Mouse (Mus musculus): Measurements from ENCODE around the gene Serping1. TPM values are rescaled to one million over a fixed set of nuclear protein-coding genes. Genes with fewer than 3 reads are reported as not detected.
"Not testable (repeated sequence)": the region's sequence is repeated elsewhere in the genome, so short reads cannot be mapped to it uniquely, and the experiment has no call there.

Gene Serping1
- polyA plus RNA-seq (2015; fragmentation: Nextera tagmentation; extraction: Ambion mirVana): 26.0 and 31.3 TPM in 2 replicates

GRCm38 (mm10) chr2:84775241-84775640 is at the start of gene Serping1:
TSS of gene Serping1 (minus strand) at chr2:84775444.
- peaks cover 11% of the 10 kb centered on the region for H3K4me1 ChIP-seq
- no peaks in the 10 kb centered on the region for H3K36me3 ChIP-seq
- no peaks in the 10 kb centered on the region for H3K9me3 ChIP-seq
- H3K27ac ChIP-seq: no peak within 1 kb of the TSS; the same call in 1 of the 2 replicates
- H3K4me3 ChIP-seq: peak within 1 kb of the TSS; percentile 39
- H3K4me2 ChIP-seq: peak within 1 kb of the TSS; percentile 63
- H3K9ac ChIP-seq: peak within 1 kb of the TSS; percentile 53
- H3K27me3 ChIP-seq: no peaks in the 10 kb centered on the region
- ATAC-seq (ENCODE audit: insufficient number of reproducible peaks, insufficient read depth, low FRiP score, low TSS enrichment, low read depth): no peak
- WGBS: 66% methylated on average over 9 of the region's 9 CpGs

DNA sequence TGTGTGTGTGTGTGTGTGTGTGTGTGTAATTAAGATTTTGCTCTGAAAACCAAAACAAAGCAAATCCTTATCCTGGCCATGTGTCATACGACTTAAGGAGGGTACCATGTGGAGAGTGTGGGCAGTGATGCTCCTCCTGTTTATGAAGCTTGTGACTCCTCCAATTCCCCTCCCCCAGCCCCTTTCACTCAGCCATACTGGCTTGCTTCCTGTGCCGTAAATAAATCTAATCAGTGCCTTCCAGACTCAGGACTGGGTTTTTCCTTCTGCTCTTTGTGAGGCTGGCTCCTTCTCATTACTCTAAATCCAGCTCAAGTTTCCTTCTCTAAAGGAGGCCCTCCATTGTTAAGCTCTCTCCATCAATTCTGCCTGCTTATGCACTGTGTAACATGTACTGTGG is 48.0 kb upstream of the Serping1 start:
- Histone ChIP-seq H3K4me3 (no peak overlapping the region), H3K4me2 (no peak overlapping the region), H3K27me3 (no peaks in the 10 kb centered on the region; the same call in 1 of the 2 replicates), H3K36me3 (no peaks in the 10 kb centered on the region), H3K4me1 (peaks cover 17% of the 10 kb centered on the region), H3K9ac (no peak overlapping the region), H3K9me3 (no peaks in the 10 kb centered on the region), H3K27ac (no peak overlapping the region)
- ATAC-seq (ENCODE audit: insufficient number of reproducible peaks, insufficient read depth, low FRiP score, low TSS enrichment, low read depth): no peak
- 27% methylated on average over 2 of the region's 2 CpGs for WGBS

GRCm38 (mm10) chr2:84822552-84822951 is 47.3 kb upstream of the Serping1 start, which contains the start of gene Smtnl1:
TSS of gene Smtnl1 (minus strand) at chr2:84822652.
- Histone ChIP-seq H3K9ac (no peak within 1 kb of the TSS), H3K4me3 (no peak within 1 kb of the TSS), H3K4me1 (peaks cover 10% of the 10 kb centered on the region), H3K4me2 (no peak within 1 kb of the TSS; the same call in 1 of the 2 replicates), H3K36me3 (no peaks in the 10 kb centered on the region), H3K27ac (0 out of 2 replicates have a peak within 1 kb of the TSS, but pooled peaks have one; percentile 4), H3K9me3 (no peaks in the 10 kb centered on the region), H3K27me3 (no peaks in the 10 kb centered on the region; the same call in 1 of the 2 replicates)
- no peak for ATAC-seq (ENCODE audit: insufficient number of reproducible peaks, insufficient read depth, low FRiP score, low TSS enrichment, low read depth)
- 58% methylated on average over 13 of the region's 13 CpGs for WGBS

DNA sequence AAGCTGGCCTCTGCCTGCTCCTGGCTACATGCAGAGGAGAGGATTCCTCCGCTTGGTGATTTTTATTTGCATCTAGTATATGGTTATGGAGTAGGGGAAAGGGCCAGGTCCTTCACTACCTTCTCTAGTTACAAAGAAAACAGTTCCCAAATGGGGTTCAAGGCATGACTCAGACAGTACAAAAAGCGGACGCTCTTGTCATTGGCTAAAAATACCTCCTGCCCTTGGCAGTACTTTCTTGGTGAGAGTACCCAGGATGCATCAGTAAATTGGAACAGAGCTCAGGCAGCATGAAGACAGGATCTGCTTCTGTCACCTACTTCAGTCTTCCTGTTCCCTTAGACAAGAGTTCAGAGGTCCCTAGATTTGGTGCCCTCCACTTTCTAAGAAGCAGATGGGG is 44.6 kb upstream of the Serping1 start:
- Histone ChIP-seq H3K9ac (no peak overlapping the region), H3K27ac (no peak overlapping the region), H3K4me2 (no peak overlapping the region), H3K36me3 (no peaks in the 10 kb centered on the region), H3K27me3 (no peaks in the 10 kb centered on the region; the same call in 1 of the 2 replicates), H3K4me1 (peaks cover 6% of the 10 kb centered on the region; the same call in 1 of the 2 replicates), H3K9me3 (no peaks in the 10 kb centered on the region), H3K4me3 (no peak overlapping the region)
- no peak for ATAC-seq (ENCODE audit: insufficient number of reproducible peaks, insufficient read depth, low FRiP score, low TSS enrichment, low read depth)
- 55% methylated on average over 3 of the region's 3 CpGs for WGBS

- WGBS: 73% methylated on average over 6 of the region's 6 CpGs
- Histone ChIP-seq H3K36me3 (peaks cover 5% of the 10 kb centered on the region), H3K4me2 (no peak overlapping the region), H3K27me3 (no peaks in the 10 kb centered on the region), H3K27ac (no peak overlapping the region), H3K4me1 (peaks cover 15% of the 10 kb centered on the region), H3K9ac (no peak overlapping the region), H3K4me3 (no peak overlapping the region), H3K9me3 (no peaks in the 10 kb centered on the region)
- ATAC-seq (ENCODE audit: insufficient number of reproducible peaks, insufficient read depth, low FRiP score, low TSS enrichment, low read depth): no peak
Observed at GRCm38 (mm10) chr2:84812676-84813075, 37.4 kb upstream of the Serping1 start.

GRCm38 (mm10) chr2:84811880-84812279 is 36.6 kb upstream of the Serping1 start:
- Histone ChIP-seq H3K27ac (no peak overlapping the region), H3K9me3 (no peaks in the 10 kb centered on the region), H3K36me3 (peaks cover 5% of the 10 kb centered on the region), H3K4me1 (peaks cover 15% of the 10 kb centered on the region), H3K27me3 (no peaks in the 10 kb centered on the region), H3K4me3 (no peak overlapping the region), H3K9ac (no peak overlapping the region), H3K4me2 (no peak overlapping the region)
- WGBS: 70% methylated on average over 7 of the region's 7 CpGs
- ATAC-seq (ENCODE audit: insufficient number of reproducible peaks, insufficient read depth, low FRiP score, low TSS enrichment, low read depth): no peak

- peak; percentile 52 for ATAC-seq (ENCODE audit: insufficient number of reproducible peaks, insufficient read depth, low FRiP score, low TSS enrichment, low read depth)
- Histone ChIP-seq H3K9ac (0 out of 2 replicates have a peak overlapping the region, but pooled peaks have one; percentile 44), H3K4me2 (peak overlapping the region; percentile 56), H3K36me3 (peaks cover 5% of the 10 kb centered on the region), H3K4me3 (peak overlapping the region; percentile 28), H3K4me1 (peaks cover 15% of the 10 kb centered on the region), H3K9me3 (no peaks in the 10 kb centered on the region), H3K27ac (peak overlapping the region; percentile 60), H3K27me3 (no peaks in the 10 kb centered on the region)
- 30% methylated on average over 26 of the region's 26 CpGs for WGBS
Observed at GRCm38 (mm10) chr2:84810886-84811577, 35.8 kb upstream of the Serping1 start.

DNA sequence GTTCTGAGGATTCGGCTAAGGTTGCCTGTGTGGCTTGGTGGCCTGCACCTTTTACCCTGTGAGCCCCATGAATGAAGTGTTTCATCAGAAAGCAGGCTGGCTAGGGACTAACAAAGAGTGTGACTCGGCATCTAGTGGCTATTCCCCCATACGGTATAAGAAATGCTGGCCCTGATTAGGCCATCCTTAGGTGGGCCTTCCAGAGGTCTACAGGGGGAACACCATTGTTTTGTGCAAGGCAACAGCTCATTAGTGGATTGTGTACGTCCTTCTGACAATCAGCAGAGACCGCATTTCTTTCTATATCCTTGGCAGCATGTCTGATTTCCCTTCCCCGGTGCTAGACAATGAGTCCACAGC is 35.3 kb upstream of the Serping1 start:
- Histone ChIP-seq H3K4me2 (peak overlapping the region; percentile 56; the same call in 1 of the 2 replicates), H3K4me3 (no peak overlapping the region)
- WGBS: 79% methylated on average over 6 of the region's 6 CpGs

GRCm38 (mm10) chr2:84809330-84809729 is 34.1 kb upstream of the Serping1 start:
- Histone ChIP-seq H3K4me1 (peaks cover 15% of the 10 kb centered on the region), H3K27ac (no peak overlapping the region), H3K9me3 (no peaks in the 10 kb centered on the region), H3K9ac (no peak overlapping the region), H3K4me3 (no peak overlapping the region), H3K36me3 (peaks cover 5% of the 10 kb centered on the region), H3K4me2 (no peak overlapping the region), H3K27me3 (no peaks in the 10 kb centered on the region)
- ATAC-seq (ENCODE audit: insufficient number of reproducible peaks, insufficient read depth, low FRiP score, low TSS enrichment, low read depth): no peak

More for the DNA sequence above, 35.3 kb upstream of the Serping1 start:
- peaks cover 15% of the 10 kb centered on the region for H3K4me1 ChIP-seq
- H3K9me3 ChIP-seq: no peaks in the 10 kb centered on the region
- H3K27ac ChIP-seq: peak overlapping the region; percentile 60; the same call in 1 of the 2 replicates
- H3K27me3 ChIP-seq: no peaks in the 10 kb centered on the region
- H3K36me3 ChIP-seq: peaks cover 5% of the 10 kb centered on the region
- H3K9ac ChIP-seq: no peak overlapping the region
- no peak for ATAC-seq (ENCODE audit: insufficient number of reproducible peaks, insufficient read depth, low FRiP score, low TSS enrichment, low read depth)

- no peaks in the 10 kb centered on the region for H3K9me3 ChIP-seq
- H3K27ac ChIP-seq: no peak overlapping the region
- H3K36me3 ChIP-seq: peaks cover 5% of the 10 kb centered on the region
- H3K4me3 ChIP-seq: no peak overlapping the region
- H3K27me3 ChIP-seq: no peaks in the 10 kb centered on the region
- 68% methylated on average over 5 of the region's 5 CpGs for WGBS
- ATAC-seq (ENCODE audit: insufficient number of reproducible peaks, insufficient read depth, low FRiP score, low TSS enrichment, low read depth): no peak
- no peak overlapping the region for H3K9ac ChIP-seq
- peaks cover 11% of the 10 kb centered on the region for H3K4me1 ChIP-seq
- H3K4me2 ChIP-seq: no peak overlapping the region
Observed at GRCm38 (mm10) chr2:84806546-84806945, 31.3 kb upstream of the Serping1 start.

- no peaks in the 10 kb centered on the region for H3K9me3 ChIP-seq
- H3K4me1 ChIP-seq: no peaks in the 10 kb centered on the region; the same call in 1 of the 2 replicates
- H3K36me3 ChIP-seq: peaks cover 5% of the 10 kb centered on the region
- H3K9ac ChIP-seq: no peak overlapping the region
- 83% methylated on average over 7 of the region's 7 CpGs for WGBS
- H3K27me3 ChIP-seq: no peaks in the 10 kb centered on the region
- H3K4me2 ChIP-seq: no peak overlapping the region
- H3K27ac ChIP-seq: no peak overlapping the region
- no peak for ATAC-seq (ENCODE audit: insufficient number of reproducible peaks, insufficient read depth, low FRiP score, low TSS enrichment, low read depth)
- no peak overlapping the region for H3K4me3 ChIP-seq
Observed at GRCm38 (mm10) chr2:84803963-84804362, 28.7 kb upstream of the Serping1 start.

GRCm38 (mm10) chr2:84801223-84801622 is 26.0 kb upstream of the Serping1 start:
- 77% methylated on average over 5 of the region's 5 CpGs for WGBS
- ATAC-seq (ENCODE audit: insufficient number of reproducible peaks, insufficient read depth, low FRiP score, low TSS enrichment, low read depth); H3K4me3 ChIP-seq; H3K9me3 ChIP-seq; H3K27me3 ChIP-seq; H3K27ac ChIP-seq; H3K9ac ChIP-seq; H3K36me3 ChIP-seq; H3K4me1 ChIP-seq; H3K4me2 ChIP-seq: not testable (repeated sequence)

Measured in embryonic facial prominence, embryonic 13.5 days (tissue).